Mouse (Mus musculus): ENCODE results near the gene Lgals7.

The Lgals7 gene

GRCm38 (mm10) chr7:28863540-28863939 is at the start of gene Lgals7:
Lgals7 (plus strand) TSS chr7:28863853.
- in situ Hi-C loops (cut with MseI, MboI), result no loop called here

- in situ Hi-C loops (cut with MseI, MboI), result no loop called here
Measured at GRCm38 (mm10) chr7:28814306-28815034, 49.2 kb upstream of the Lgals7 start.

DNA sequence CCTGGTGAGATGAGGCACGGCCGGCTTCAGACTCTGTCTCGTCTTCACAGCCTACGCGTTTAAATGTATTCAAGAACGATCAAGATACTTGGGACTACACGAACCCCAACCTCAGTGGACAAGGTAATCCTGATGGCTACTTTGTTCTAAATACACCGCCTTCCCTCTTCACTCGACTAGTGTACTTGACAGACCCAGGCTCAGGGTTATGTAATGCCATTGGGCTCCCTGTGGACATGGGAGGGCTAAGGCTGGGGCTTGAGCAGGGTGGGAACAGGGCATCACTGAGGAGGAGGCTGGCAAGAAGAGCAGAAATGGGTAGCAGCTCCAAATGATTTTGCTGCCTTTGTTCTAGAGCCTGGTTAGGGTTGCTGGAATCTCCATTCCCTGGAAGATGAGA is 48.4 kb upstream of the Lgals7 start:
- in situ Hi-C loops (cut with MseI, MboI), result no loop called here

DNA sequence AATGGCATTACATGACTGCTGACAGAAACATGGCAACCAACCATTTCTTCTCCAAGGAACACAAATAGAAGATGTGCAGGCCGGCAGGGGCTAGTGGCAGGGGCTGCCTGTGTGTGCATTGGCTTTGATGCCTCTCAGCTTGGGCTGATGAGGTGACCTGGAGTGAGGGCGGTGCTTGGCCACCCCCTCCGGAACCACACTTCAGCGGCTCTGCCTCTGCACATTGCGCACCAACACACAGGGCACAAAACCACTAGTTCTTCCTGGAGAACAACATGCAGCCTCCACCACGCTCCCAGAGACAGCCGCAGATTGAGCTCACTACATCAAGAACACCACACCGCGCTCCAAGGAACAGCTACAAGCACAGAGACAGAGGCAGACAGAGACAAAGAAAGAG is 47.5 kb upstream of the Lgals7 start:
- in situ Hi-C loops (cut with MseI, MboI), result no loop called here

DNA sequence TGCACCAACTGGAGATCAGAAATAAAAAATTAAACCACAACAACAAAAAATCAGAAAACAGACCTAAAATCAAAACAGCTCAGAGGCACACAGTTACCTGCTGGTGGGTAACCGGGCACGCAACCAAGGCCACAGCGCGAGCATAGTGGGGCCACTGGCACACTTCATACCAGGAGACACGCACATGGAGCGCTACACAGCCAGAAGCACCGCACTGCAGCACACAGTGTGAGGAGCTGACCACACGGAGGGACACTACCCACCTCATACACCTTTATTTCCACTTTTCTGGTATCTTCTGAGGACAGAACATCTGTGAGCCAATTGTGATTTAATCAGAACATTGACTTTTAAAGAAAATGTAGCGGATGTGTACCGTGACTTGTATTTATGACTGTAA is 46.7 kb upstream of the Lgals7 start:
- in situ Hi-C loops (cut with MseI, MboI), result no loop called here

DNA sequence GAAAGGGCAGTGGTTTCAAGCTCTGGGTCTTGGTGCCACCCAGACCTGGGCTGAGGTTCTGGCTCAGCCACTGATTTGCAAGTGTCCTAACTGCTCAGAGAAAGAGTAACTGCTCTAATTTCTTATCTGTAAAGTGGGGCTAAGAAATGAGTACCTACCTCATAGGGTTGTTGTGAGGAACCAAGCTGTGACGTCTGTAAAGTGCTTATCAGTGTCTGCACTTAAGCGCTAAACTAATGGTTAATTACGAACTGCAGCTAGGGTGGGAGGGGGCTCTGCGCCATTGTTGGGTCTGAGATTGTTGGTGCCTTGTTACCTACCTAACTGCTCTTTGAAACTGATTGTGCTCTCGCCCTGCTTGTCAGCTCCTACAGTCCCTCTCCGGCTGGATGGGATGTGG is 46.1 kb upstream of the Lgals7 start:
- in situ Hi-C loops (cut with MseI, MboI), result no loop called here

DNA sequence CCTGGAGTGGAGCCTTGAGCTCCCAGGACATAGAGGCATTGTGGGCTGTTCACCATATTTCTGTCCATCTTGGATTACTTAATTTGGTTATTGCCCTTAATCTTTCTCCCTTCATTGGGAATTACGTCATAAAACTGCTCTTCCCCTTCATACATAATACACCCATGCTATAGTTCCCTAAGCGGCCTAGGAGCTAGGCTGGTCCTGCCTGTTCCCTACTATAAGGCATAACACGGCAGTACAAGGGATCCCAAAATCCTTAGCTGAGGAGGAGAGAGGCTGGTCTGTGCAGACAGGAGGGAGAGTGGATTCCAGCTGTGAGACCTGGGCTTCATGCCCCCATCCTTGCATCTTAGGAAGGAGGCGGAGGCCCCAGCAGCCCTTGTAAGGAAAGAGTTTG is 45.7 kb upstream of the Lgals7 start:
- in situ Hi-C loops (cut with MseI, MboI), result no loop called here

DNA sequence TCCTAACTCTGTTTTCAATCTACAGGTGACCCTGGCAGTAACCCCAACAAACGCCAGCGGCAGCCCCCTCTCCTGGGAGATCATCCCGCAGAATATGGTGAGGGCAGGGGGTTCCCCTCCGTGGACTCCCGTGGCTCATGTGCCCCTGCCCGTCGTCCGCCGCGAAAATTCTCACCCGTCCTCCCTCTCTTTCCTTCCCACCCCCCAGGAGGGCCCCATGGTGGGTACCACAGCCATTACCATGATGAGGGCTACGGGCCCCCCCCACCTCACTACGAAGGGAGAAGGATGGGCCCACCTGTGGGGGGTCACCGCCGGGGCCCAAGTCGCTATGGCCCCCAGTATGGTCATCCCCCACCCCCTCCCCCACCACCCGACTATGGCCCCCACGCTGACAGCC is 45.2 kb upstream of the Lgals7 start:
- in situ Hi-C loops (cut with MseI, MboI), result no loop called here

DNA sequence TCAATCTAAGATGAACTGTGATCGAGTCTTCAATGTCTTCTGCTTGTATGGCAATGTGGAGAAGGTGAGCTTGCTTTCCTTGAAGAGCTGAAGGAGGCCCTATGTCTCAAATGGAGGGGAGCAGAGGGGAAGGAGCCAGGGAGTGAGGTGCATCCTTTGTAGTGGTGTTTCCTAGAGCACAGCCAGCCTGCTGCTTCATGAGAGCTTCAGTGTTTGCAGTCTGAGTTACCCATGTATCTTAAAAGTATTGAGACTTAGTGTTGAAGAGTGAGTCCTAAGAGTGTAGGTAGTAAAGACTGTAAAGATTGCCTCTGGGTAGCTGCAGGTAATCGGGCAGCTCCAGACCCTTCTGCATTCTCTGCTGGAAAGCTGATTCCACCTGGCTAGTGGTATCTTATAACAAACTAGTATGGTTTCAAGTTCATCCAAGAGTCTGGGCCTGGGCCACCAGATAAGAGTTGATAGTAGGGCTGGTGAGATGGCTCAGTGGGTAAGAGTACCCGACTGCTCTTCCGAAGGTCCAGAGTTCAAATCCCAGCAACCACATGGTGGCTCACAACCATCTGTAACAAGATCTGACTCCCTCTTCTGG is 44.7 kb upstream of the Lgals7 start:
- in situ Hi-C loops (cut with MseI, MboI), result no loop called here

DNA sequence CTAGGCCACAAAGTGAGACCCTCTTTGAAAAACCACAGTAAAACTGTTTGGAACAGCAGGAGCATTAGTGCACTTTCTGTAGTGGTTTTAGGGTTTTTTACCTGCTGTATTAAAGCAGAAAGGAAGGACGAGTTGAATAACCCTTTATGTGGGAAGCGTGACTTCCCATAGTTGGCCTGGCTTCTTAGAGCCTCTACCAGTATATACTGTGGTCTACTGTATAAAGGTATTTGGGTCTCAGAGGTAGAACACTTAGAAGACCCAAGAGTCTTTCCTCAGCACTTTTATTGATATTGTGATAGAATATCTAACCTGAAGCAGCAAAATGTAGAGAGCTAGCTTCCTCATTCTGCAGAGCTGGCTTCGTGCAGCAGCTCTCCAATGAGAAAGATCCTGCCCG is 44.1 kb upstream of the Lgals7 start:
- in situ Hi-C loops (cut with MseI, MboI), result no loop called here

DNA sequence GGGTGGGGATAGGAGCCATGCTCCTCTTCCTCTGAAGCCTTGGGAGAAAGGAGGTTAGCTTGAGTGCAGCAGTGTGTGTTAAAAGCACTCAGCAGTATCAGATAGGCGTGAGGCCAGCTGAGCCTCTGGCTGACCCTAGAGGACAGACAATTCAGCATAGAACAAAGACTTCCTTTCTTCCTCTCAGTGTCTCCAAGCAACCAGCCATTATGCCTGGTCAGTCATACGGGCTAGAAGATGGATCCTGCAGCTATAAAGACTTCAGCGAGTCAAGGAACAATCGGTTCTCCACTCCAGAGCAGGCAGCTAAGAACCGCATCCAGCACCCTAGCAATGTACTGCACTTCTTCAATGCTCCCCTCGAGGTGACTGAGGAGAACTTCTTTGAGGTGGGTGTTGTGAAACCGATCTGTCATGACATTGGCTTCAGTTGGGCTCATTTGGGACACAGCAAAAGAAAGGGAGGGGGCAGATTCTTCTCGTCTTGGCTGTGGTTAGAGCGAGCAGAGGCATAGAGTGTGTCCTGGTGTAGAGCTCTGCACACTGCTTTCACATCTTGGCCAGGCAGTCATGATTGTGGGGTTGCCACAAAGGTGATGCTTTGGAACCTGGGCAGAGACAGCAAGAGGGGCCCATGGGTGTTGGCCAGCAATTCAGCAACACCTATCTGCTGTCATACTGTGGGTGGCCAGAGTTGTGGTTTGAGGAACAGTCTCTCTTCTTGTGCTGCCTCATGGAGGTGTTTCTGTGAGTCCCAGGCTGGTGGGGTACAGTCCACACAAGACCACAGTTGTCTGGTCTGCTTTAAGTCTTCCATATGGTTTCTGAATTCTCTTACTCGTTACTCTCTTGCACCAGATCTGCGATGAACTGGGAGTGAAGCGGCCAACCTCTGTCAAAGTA is 43.0 kb upstream of the Lgals7 start:
- in situ Hi-C loops (cut with MseI, MboI), result no loop called here

DNA sequence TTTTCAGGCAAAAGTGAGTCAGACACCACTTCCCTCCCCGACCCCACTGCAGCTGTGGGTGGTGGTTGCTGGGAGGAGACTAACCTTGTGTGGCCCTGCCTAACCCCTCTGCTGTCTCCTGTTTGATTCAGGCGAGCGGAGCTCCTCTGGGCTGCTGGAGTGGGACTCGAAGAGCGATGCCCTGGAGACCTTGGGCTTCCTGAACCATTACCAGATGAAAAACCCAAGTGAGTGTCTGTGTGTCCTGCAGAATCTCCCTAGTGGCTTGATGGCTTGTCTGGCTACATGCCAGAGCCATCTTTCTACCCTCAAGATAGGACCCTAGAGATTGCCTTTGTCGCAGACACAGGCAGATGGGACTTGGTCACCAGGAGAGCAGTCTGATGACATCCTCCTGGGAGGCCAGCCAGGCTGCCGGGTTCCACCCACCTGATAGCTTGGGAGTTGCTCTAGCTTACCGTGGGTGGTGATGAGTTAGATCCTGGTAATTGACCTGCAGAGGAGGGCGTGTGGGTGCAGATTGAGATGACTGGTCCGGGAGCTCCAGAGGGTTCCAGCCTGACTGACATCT is 42.3 kb upstream of the Lgals7 start:
- in situ Hi-C loops (cut with MseI, MboI), result no loop called here

GRCm38 (mm10) chr7:28822556-28822955 is 41.1 kb upstream of the Lgals7 start:
- in situ Hi-C loops (cut with MseI, MboI), result no loop called here

DNA sequence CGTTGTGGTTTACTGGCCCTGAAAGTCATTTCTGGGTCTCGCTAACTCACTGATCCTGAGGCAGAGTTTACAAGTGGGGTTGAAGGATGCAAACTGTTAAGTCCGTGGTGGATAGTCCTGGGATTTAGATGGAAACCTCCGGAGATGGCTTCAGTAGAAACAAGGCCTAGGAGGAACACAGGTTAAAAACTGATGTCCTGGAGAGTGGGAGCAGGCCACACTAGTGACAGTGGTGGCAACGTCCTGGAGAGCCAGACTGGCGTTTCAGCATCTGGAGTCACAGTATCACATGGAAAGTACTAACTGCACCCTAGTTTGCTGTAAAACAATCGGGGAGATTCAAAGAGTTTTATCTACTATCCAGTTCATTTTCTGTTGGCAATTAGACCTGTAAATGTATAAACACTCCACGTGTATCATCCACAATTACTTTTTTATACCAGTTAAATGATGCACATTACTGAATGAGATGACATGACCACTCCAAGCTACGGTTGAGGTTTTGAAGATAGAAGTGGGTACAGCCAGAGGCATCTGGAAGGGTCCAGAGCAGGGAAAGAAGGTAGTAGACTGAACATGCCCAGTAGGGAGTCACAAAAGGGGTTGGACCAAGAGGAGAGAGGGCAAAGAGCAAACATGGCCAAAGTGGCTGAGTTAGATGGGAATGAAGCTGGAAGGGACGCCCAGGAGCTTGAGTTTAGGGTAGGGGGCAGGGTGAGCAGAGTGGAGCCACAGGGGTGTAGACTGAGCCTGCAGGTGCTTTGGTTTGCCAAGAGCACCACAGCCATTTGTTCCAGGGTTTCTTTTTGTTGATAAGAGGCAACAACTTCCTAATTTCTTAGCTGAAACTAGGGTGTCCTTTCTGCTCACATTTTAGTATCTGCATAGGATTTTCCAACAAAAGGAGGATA is 40.4 kb upstream of the Lgals7 start:
- in situ Hi-C loops (cut with MseI, MboI), result no loop called here

DNA sequence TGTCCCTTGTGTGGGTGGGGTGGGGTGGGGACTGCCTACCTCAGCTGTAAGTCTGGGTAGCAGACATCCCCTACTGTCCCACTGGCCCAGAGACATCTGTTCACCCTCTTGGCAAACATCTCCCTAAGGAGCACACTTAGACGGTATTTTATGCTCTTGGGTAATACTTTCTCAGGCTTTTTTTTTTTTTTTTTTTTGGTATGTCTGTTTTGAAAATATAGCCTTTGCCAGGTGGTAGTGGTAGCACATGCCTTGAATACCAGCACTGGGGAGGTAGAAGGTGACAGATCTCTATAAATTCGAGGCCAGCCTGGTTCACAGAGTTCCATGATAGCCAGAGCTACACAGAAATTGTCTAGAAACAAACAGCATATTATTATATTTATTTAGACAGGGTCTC is 39.7 kb upstream of the Lgals7 start:
- in situ Hi-C loops (cut with MseI, MboI), result no loop called here

GRCm38 (mm10) chr7:28824941-28825685 is 38.5 kb upstream of the Lgals7 start, which contains the start of gene Ech1:
Ech1 (plus strand) TSS chr7:28825217.
- in situ Hi-C loops (cut with MseI, MboI), result no loop called here

DNA sequence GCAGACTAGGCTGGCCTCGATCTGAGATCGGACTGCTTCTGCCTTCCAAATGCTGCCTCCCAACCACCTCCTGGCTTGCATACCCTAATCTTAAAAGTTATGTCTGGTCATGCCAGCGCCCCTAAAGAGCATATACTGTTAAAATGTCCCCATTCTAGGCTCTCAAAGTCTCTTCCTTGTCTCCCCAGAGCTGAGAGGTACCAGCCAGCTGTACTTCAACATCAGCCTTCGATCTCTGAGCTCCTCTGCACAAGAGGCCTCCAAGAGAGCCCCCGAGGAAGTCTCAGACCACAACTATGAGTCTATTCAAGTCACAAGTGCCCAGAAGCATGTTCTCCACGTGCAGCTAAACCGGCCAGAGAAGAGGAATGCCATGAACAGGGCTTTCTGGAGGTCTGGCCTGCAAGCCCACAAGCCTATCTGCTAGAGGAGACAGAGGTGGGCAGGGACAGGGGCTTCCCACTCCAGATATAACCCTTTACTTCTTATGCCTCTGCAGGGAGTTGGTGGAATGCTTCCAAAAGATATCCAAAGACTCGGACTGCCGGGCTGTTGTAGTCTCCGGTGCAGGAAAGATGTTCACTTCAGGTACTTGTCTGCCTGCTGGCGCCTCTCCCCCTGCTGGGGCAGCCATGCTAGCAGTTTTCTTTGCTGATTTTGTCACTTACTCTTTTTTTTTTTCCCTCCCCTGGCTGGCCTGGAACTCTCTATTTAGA is 37.8 kb upstream of the Lgals7 start:
- in situ Hi-C loops (cut with MseI, MboI), result no loop called here

GRCm38 (mm10) chr7:28826402-28826772 is 37.3 kb upstream of the Lgals7 start:
- in situ Hi-C loops (cut with MseI, MboI), result no loop called here

DNA sequence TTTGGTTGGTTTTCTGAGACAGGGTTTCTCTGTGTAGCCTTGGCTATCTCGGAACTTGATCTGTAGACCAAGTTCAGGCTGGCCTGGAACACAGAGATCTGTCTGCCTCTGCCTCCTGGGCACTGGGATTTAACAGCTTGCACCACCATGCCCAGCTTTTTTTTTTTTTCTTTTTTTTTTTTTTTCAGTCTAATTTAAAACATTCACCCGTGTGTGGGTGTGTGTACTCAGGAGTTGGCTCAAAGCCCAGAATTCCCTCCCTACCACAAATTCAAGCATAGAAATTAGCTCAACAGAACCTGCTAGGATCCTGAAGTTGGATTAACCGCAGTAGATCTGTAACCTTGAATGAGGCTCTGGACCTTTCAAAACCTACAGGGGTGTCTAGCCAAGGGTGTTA is 36.3 kb upstream of the Lgals7 start:
- in situ Hi-C loops (cut with MseI, MboI), result no loop called here

DNA sequence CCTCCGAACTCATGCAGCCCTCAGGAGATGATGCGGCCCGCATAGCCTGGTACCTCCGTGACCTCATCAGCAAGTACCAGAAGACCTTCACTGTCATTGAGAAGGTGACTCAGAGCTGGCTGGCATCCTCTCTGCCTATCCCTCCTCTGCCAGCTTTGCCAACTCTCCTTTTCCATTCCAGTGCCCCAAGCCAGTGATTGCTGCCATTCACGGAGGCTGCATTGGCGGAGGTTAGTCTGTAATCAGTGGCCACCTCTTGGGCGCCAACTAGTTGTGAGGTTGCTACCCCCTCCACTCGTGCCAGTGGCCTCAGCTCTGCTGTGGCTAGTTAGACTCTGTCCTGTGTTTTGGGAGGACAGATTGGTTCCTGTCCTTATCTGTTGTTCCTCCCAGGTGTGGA is 33.8 kb upstream of the Lgals7 start:
- in situ Hi-C loops (cut with MseI, MboI), result no loop called here

All from mouse trophoblast stem cell (cell line).